Mouse (Mus musculus): ENCODE results near the gene Zfp638.
"Not testable (repeated sequence)": the region's sequence is repeated elsewhere in the genome, so short reads cannot be mapped to it uniquely, and the experiment has no call there.

Gene Zfp638

DNA sequence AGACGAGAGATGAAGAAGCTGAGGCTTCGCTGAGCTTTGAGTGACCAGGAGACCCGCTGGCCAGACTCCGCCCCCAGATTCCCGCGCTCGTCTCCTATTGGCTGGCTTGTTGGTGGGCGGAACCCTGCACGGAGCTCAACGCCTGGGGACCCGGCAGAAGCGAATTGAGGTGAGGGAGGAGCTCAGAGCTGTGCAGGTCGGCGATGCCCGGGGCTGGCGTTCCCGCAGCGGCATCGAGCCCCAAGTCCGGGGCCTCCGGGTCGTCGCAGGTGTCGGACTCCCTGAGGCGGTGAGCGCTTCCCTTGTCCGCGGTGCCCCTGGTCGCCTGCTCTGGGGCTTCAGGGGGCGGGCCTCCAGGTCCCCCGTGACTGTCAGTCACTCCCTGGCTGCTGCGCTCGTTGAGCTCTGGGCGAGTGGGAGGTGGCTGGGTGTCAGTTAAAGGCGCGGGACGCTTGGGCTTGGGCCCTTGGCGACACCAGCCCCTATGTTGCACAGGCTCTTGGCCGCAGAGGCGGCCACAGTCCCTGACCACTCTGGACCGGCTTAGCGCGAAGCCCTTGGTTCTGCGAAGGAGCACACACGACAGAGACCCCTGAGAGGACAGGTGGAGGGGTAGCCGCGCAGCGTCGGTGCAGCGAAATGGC is at the start of gene Zfp638:
Gene Zfp638, plus strand, starts transcription at position 156 of the 644 bp plus-strand sequence.
- peak; percentile 93 to 95 for DNase-seq (ENCODE audit: low spot score in 2 of 2)

DNA sequence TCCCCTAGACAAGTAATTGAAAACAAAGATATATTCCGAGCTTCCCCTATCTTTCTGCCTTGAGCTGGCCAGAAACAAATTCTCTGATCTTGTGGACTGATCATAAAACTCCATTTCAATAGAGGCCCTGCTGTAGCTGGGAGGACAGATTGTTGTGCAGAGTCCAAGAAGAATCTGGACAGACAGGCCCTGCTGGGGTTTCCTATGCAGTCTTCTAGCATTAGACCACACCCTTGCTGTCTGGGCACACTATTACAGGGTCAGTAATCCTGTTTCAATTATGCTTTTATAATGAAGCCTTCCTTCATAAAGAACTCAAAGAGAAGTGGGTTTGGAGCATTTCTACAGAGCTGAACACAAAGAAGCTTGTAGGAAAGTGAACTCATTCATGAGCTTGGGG is 47.9 kb upstream of the Zfp638 start:
- peak in 1 of 2 experiments; percentile 40 for DNase-seq (ENCODE audit: low spot score in 2 of 2)

- no peak for DNase-seq (ENCODE audit: low spot score in 2 of 2)
Measured at GRCm38 (mm10) chr6:83820727-83821515, 46.0 kb upstream of the Zfp638 start.

GRCm38 (mm10) chr6:83821856-83822255 is 45.1 kb upstream of the Zfp638 start:
- no peak for DNase-seq (ENCODE audit: low spot score in 2 of 2)

DNA sequence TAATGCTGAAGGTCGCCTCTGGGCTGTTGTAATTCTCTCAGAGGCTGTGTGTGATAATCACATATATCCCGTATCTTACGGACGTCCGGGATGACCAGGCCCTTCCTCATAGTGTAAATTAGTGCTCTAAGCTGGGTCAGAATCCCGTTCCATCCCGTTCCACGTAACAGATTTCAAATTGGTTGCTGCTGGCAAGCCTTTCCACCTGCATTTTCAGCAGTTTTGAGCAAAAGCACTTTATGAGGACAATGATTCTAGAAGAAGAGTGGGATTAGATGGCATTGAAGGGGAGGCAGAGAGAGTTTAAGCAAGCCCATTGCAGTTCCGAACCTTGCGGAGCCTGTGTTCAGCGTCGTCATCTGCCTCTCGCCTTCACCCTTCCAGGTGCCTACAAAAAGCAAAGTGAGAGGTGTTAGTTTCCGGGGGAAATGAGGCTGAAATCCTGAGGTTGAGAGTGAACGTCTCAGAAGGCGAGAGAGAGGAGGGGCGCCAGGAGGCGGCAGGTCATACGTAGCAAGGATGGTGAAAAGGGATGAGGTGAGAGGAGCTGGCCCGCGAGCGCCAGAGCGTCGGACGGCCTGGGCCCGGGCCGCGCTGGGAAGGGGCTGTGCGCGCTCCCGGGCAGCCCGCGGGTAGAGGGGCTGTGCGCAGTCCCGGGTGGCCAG is 35.8 kb upstream of the Zfp638 start:
- peak in 1 of 2 experiments; percentile 4 for DNase-seq (ENCODE audit: low spot score in 2 of 2)

GRCm38 (mm10) chr6:83831606-83832123 is 35.2 kb upstream of the Zfp638 start, which contains the start of gene Paip2b:
Paip2b (minus strand) TSS chr6:83831741.
- DNase-seq (ENCODE audit: low spot score in 2 of 2): peak; percentile 96 to 97

DNA sequence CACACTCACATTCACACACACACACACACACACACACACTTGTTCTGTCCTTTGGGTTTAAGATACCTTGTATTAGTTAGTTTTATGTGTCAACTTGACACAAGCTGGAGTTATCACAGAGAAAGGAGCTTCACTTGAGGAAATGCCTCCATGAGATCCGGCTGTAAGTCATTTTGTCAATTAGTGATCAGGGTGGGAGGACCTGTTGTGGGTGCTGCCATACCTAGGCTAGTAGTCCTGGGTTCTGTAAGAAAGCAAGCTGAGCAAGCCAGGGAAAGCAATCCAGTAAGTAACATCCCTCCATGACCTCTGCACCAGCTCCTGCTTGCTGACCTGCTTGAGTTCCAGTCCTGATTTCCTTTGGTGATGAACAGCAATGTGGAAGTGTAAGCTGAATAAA is 34.5 kb upstream of the Zfp638 start:
- not testable (repeated sequence) for DNase-seq (ENCODE audit: low spot score in 2 of 2)

DNA sequence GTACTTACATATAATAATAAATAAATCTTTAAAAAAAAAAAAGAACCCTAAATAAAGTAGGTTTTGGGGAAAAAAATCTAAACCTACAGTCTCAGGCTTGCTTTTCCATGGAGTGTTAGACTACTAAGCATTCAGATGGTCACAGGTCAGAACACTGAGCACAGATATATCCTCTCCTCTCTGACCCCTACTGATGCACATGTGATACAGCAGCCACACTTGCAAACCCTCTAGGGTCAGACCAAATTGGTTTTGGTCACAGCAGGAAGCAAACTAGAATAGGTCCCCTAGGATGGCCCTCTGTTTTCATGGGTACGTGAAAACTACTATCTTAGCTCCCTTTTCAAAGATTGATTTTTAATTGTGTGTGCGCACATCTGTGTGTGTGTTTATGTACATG is 30.1 kb upstream of the Zfp638 start:
- DNase-seq (ENCODE audit: low spot score in 2 of 2): no peak

DNA sequence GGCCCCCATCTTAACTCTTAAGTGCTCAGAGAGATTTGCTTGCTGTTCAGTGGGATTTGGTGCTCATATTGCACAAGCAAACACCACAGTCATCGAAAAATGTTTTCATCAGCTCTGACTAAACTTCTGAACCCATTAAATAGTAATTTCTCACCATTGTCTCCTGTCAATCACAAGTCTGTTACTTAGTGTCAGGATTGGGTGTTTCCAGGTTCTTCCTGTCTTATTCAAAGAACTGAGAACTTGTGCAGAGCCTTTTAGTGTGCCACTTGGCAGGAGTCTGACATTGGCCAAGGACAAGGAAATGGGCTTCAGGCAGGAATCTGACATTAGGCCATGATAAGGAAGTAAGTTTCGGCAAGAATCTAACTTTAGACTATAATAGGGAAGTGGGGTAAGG is 28.9 kb upstream of the Zfp638 start:
- no peak for DNase-seq (ENCODE audit: low spot score in 2 of 2)

DNA sequence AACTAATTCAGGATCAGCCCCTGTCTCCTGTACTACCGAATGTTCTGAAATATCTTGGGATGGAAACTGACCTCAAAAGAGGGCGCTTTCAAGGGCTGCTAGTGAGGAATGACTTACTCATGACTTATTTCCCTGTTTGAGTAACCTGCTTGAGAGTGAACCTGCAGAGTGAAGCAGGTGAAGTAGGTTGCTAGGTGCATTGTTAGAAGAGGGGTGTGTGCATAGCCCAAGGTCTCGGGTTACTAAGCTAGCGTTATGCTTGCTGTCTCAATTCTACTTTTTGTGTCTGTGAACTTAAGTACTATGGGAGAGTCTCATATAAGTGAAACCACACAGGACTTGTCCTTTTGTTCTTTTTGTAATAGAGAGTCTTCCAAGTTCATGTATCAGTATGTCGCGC is 26.8 kb upstream of the Zfp638 start:
- DNase-seq (ENCODE audit: low spot score in 2 of 2): no peak

GRCm38 (mm10) chr6:83844913-83845312 is 22.0 kb upstream of the Zfp638 start:
- DNase-seq (ENCODE audit: low spot score in 2 of 2): no peak

GRCm38 (mm10) chr6:83846141-83846540 is 20.8 kb upstream of the Zfp638 start:
- no peak for DNase-seq (ENCODE audit: low spot score in 2 of 2)

- DNase-seq (ENCODE audit: low spot score in 2 of 2): no peak
Measured at GRCm38 (mm10) chr6:83849446-83849845, 17.5 kb upstream of the Zfp638 start.

DNA sequence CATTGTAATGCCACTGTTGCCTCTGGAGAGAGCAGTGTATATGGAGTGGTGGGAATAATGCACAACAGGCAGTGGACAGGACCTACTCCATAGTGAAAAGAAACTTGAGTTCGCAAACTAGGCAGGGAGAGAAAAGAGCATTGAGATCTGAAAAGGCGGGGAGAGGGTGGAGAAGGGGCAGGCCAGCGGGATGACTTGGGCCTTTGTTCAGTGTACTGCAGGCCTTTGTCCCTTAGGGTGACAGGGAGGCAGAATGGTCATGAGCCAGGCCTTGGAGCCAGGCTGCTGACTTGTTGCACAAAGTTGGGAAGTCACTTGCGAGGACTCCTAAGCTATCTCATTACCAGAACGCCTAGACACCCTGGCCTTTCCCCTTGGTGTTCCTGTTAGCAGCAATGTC is 9.4 kb upstream of the Zfp638 start:
- DNase-seq (ENCODE audit: low spot score in 2 of 2): no peak

- no peak for DNase-seq (ENCODE audit: low spot score in 2 of 2)
Measured at GRCm38 (mm10) chr6:83860033-83860432, 6.9 kb upstream of the Zfp638 start.

GRCm38 (mm10) chr6:83863538-83863937 is 3.4 kb upstream of the Zfp638 start:
- no peak for DNase-seq (ENCODE audit: low spot score in 2 of 2)

DNA sequence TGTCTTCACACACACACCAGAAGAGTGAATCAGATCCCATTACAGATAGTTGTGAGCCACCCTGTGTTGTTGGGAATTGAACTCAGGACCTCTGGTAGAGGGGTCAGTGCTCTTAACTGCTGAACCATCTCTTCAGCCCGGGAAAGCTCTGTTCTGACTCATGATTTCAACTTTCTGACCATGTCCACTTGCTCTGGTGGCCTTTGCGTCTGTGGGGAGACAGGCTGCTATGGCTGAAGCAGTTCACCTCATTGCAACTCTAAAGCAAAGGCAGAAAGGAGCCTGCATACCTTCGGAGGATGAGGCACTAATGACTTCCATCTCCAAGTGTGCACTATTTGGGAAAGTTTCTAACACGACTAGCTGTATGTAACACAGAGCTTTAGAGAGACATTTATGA is 486 bp upstream of the Zfp638 start:
- no peak for DNase-seq (ENCODE audit: low spot score in 2 of 2)

GRCm38 (mm10) chr6:83867598-83868585 is 983 bp downstream of the Zfp638 start:
- peak in 1 of 2 experiments; percentile 32 for DNase-seq (ENCODE audit: low spot score in 2 of 2)

GRCm38 (mm10) chr6:83879815-83880214 is 12.9 kb downstream of the Zfp638 start:
- DNase-seq (ENCODE audit: low spot score in 2 of 2): peak; percentile 21

- no peak for DNase-seq (ENCODE audit: low spot score in 2 of 2)
Measured at GRCm38 (mm10) chr6:83886789-83887188, 19.9 kb downstream of the Zfp638 start.

DNA sequence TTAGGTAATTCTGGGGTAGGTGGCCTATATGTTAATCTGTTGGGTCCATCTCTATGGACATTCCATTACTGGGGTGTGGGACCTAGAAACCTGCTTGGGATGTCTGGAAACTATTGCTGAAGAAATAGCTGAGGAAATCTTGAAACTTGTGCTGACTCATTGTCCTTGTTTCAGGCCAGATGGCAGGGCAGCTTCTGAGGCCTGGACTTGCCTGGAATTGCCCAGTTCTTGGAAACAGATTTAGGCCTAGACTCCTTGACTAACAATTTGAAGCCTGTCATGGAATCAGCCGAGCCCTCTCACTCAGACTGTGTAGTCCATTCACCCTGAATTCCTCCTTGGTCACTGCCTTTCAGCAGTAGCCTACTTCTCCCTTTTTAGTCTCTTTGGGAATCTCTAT is 21.9 kb downstream of the Zfp638 start:
- DNase-seq (ENCODE audit: low spot score in 2 of 2): no peak

Measured in urinary bladder, postnatal 36 days (tissue).